Mouse (Mus musculus) c-Kit-positive CD71-positive TER-119-positive erythroid progenitor cells, embryonic 14.5 days (primary cell): Measurements from ENCODE around the gene Kcnj2.

ENCODE experiments used
- DNase-seq: peaks from one replicate; pipeline ENCODE4 v3.0.0-alpha.2; 2013; ENCODE audit warnings: low spot score

The Kcnj2 gene

GRCm38 (mm10) chr11:111065635-111066298, at the start of gene Kcnj2:
Gene Kcnj2, plus strand, starts transcription at chr11:111066164.
- DNase-seq = peak; percentile 69

GRCm38 (mm10) chr11:111016206-111016605, 49.8 kb upstream of the Kcnj2 start:
- DNase-seq = no peak

GRCm38 (mm10) chr11:111020211-111020610, 45.8 kb upstream of the Kcnj2 start:
- no peak for DNase-seq

GRCm38 (mm10) chr11:111022681-111023281, 43.2 kb upstream of the Kcnj2 start:
- no peak for DNase-seq

- DNase-seq = no peak
Observed at GRCm38 (mm10) chr11:111042175-111042574, 23.8 kb upstream of the Kcnj2 start.

- DNase-seq = no peak
Observed at GRCm38 (mm10) chr11:111043298-111043697, 22.7 kb upstream of the Kcnj2 start.

GRCm38 (mm10) chr11:111054252-111054651, 11.7 kb upstream of the Kcnj2 start:
- DNase-seq = no peak

GRCm38 (mm10) chr11:111054854-111055822, 10.8 kb upstream of the Kcnj2 start:
- DNase-seq = no peak

- no peak for DNase-seq
Observed at GRCm38 (mm10) chr11:111056030-111056429, 9.9 kb upstream of the Kcnj2 start.

- DNase-seq = no peak
Observed at GRCm38 (mm10) chr11:111057435-111057834, 8.5 kb upstream of the Kcnj2 start.

GRCm38 (mm10) chr11:111059440-111059839, 6.5 kb upstream of the Kcnj2 start:
- DNase-seq = no peak

GRCm38 (mm10) chr11:111060216-111060615, 5.7 kb upstream of the Kcnj2 start:
- DNase-seq = no peak

GRCm38 (mm10) chr11:111064751-111065527, 1.0 kb upstream of the Kcnj2 start:
- peak; percentile 13 for DNase-seq

- DNase-seq = no peak
Observed at GRCm38 (mm10) chr11:111066299-111066691, 331 bp downstream of the Kcnj2 start.

GRCm38 (mm10) chr11:111067787-111068186, 1.8 kb downstream of the Kcnj2 start:
- no peak for DNase-seq

- DNase-seq = no peak
Observed at GRCm38 (mm10) chr11:111070460-111070859, 4.5 kb downstream of the Kcnj2 start.

GRCm38 (mm10) chr11:111074131-111074530, 8.2 kb downstream of the Kcnj2 start:
- no peak for DNase-seq

GRCm38 (mm10) chr11:111078107-111078506, 12.1 kb downstream of the Kcnj2 start:
- DNase-seq = no peak

- no peak for DNase-seq
Observed at GRCm38 (mm10) chr11:111083009-111083408, 17.0 kb downstream of the Kcnj2 start.

GRCm38 (mm10) chr11:111086933-111087332, 21.0 kb downstream of the Kcnj2 start:
- DNase-seq = no peak

GRCm38 (mm10) chr11:111088226-111088625, 22.3 kb downstream of the Kcnj2 start:
- no peak for DNase-seq

- no peak for DNase-seq
Observed at GRCm38 (mm10) chr11:111088812-111089211, 22.8 kb downstream of the Kcnj2 start.
